Mouse (Mus musculus) common myeloid progenitor, adult 5-6 weeks (primary cell): ENCODE results near the gene Klhl9. TPM values are rescaled to one million over a fixed set of nuclear protein-coding genes. Genes with fewer than 3 reads are reported as not detected.
"Not testable (repeated sequence)": the region's sequence is repeated elsewhere in the genome, so short reads cannot be mapped to it uniquely, and the experiment has no call there.

ENCODE experiments used
- ATAC-seq: replicated peaks from 2 replicates; pipeline ENCODE4 v1.8.0; 2016; ENCODE audit warnings: low read depth, mild to moderate bottlenecking, moderate TSS enrichment, inconsistent platforms; ENCODE audit not compliant: poor library complexity, severe bottlenecking
- total RNA-seq: library from RNA; stranded (forward); fragments of 200-1000, 187-1606 nt; gene quantifications from 2 replicates; pipeline ENCODE4 v1.2.3, GENCODE M21; 2017

The Klhl9 gene
- 91.1 and 99.9 TPM in 2 replicates for total RNA-seq

DNA sequence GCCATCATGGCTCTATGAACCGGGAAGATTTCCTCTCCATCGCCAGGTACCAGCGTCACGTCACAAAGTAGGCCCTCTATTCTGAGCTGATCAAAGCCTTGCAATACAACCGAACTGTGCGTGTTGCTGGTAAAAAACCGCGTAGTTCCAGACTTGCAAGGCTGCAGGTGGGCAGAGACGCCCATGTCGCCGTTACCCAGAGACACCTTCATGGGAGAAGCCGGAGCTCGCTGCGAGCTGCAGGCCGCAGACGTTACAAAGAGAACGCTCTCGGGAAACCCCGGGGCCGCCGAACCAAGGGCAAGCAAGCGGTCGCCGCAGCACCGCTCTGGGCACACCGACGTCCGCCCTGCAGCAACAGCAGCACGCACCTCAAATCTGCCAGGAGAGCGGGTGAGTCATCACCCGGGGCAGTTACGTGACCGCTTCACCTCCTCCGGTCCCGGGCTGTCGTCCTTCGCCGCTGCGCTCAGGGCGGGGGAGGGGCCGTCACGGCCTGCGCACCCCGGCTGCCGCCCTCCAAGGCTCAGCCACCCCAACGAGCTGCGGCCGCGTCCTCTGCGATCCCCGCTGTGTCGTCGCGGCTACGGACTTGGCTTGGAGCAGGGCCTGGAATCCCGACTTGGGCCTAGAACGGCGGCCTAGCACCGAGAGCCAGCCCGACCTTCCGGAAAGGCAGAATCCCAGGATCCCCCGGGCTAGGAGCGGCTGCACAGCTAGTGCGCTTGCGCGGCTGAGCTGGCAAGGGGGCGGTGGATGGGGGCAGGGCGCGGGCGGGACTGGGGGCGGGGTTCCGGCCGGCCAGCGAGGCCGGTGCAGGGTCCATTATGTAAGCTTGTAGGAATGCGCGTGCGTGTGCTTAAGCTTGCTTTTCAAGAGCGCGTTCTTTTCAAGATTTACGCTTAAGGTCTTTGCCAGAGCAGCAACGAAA, at the start of gene Klhl9, which contains the start of gene Gm26566:
Gene Klhl9 (minus strand): TSS at position 675 of the 931 bp plus-strand sequence.
Gene Gm26566 (plus strand): TSS at position 15 of the 931 bp plus-strand sequence.
- peak; percentile 75 for ATAC-seq

DNA sequence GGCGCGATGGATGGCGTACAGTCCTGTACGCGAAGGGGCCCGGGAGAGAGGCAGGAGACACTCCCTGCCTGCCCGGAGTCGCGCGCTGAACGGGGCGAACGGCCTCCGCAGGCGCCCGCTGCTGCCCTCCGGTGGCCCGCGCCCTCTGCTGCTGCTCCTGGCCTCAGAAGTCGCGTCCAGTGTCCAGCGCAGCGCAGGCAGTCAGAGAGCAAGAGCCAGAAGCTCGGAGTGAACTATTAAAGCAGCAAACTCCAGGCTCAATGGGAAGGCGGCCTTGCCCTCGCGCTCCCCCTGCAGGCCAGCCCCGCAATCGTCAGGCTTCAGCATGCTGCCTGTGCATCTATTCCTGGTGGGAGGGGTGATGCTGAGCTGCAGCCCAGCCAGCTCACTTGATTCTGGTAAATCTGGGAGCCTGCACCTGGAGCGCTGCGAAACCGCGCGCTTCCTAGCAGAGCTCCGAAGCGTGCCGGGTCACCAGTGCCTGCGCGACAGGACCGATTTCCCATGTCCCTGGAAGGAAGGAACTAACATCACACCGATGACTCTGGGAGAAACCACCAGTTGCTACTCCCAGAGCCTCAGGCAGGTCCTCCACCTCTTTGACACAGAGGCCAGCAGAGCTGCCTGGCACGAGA, 41.2 kb upstream of the Klhl9 start:
- ATAC-seq, result peak; percentile 92

DNA sequence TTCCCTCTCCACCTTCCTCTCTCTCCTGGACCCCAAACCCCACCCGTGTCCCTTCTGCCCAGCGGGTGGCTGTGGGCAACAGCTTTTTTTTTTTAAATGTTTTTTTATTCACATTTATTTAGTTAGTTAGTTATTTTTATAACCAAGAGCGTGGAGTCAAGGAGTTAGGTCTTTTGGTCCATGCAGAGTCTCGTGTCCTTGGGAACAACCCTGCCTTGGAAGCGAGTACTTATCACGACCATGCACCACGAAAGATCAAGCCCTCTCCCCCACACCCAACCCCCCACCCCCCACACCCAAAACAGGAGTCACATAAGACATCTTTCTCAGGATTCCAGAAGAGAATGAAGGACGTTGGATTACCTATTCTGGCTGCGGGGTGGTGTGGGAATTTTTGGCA, 40.1 kb upstream of the Klhl9 start:
- not testable (repeated sequence) for ATAC-seq

DNA sequence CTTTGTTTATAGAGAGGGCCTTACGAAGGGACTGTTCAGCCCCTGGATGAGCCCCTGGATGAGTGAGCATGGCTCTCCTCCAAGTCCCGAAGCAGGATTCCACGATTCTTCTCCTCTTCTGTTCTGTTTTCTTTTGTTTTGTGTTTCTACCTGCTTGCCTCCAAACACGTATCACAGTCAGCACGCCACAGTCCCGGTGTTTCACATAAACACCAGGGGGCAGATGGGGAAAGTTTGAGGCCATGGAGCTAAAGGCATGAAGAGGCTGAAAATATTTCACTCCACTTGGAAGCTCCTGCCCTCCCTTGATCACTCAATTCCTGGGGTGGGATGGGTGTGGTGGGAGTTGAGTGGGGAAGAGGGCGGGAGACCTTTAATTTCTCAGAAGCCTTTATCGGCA, 39.5 kb upstream of the Klhl9 start:
- ATAC-seq, result not testable (repeated sequence)

DNA sequence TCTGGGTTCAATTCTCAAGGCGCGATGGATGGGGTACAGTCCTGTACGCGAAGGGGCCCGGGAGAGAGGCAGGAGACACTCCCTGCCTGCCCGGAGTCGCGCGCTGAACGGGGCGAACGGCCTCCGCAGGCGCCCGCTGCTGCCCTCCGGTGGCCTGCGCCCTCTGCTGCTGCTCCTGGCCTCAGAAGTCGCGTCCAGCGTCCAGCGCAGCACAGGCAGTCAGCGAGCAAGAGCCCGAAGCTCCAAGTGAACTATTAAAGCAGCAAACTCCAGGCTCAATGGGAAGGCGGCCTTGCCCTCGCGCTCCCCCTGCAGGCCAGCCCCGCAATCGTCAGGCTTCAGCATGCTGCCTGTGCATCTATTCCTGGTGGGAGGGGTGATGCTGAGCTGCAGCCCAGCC, 38.2 kb upstream of the Klhl9 start:
- not testable (repeated sequence) for ATAC-seq

DNA sequence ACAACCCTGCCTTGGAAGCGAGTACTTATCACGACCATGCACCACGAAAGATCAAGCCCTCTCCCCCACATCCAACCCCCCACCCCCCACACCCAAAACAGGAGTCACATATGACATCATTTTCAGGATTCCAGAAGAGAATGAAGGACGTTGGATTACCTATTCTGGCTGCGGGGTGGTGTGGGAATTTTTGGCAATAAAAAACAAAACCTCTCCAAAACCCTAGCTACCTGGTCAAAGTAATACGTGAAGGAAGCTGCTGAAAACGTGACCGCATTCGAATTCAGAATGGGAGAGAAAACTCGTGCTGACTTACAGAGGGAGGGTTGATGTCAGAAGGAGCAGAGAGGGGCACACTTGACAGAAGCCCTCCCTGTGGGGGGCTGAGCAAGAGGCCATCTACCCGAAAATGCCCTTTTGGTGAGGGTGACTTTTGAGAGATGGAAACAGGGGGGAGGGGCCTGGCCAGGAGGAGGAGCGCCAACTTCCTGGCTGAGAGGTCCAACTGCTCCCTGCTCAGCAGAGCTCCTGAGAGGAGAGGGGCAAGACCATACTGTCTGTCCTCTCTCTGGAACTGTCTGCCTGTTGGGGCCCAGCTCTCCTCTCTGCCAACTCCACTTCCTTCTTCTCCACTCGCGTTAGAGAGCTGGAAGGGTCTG, 37.5 kb upstream of the Klhl9 start, which contains the start of gene Gm13283:
Gene Gm13283 (plus strand): TSS at position 510 of the 659 bp plus-strand sequence.
- ATAC-seq, result not testable (repeated sequence)

DNA sequence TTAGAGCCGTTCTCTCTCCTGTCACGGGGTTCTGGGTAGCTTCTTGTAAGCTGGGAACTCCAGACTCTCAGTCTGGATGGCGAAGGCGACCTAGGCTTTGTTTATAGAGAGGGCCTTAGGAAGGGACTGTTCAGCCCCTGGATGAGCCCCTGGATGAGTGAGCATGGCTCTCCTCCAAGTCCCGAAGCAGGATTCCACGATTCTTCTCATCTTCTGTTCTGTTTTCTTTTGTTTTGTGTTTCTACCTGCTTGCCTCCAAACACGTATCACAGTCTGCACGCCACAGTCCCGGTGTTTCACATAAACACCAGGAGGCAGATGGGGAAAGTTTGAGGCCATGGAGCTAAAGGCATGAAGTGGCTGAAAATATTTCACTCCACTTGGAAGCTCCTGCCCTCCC, 36.5 kb upstream of the Klhl9 start:
- not testable (repeated sequence) for ATAC-seq

DNA sequence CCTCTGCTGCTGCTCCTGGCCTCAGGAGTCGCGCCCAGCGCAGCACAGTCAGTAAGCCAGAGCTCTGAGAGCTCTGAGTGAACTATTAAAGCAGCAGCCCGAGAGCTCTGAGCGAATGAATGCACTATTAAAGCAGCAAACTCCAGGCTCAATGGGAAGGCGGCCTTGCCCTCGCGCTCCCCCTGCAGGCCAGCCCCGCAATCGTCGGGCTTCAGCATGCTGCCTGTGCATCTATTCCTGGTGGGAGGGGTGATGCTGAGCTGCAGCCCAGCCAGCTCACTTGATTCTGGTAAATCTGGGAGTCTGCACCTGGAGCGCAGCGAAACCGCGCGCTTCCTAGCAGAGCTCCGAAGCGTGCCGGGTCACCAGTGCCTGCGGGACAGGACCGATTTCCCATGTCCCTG, 35.4 kb upstream of the Klhl9 start:
- peak; percentile 100 for ATAC-seq

DNA sequence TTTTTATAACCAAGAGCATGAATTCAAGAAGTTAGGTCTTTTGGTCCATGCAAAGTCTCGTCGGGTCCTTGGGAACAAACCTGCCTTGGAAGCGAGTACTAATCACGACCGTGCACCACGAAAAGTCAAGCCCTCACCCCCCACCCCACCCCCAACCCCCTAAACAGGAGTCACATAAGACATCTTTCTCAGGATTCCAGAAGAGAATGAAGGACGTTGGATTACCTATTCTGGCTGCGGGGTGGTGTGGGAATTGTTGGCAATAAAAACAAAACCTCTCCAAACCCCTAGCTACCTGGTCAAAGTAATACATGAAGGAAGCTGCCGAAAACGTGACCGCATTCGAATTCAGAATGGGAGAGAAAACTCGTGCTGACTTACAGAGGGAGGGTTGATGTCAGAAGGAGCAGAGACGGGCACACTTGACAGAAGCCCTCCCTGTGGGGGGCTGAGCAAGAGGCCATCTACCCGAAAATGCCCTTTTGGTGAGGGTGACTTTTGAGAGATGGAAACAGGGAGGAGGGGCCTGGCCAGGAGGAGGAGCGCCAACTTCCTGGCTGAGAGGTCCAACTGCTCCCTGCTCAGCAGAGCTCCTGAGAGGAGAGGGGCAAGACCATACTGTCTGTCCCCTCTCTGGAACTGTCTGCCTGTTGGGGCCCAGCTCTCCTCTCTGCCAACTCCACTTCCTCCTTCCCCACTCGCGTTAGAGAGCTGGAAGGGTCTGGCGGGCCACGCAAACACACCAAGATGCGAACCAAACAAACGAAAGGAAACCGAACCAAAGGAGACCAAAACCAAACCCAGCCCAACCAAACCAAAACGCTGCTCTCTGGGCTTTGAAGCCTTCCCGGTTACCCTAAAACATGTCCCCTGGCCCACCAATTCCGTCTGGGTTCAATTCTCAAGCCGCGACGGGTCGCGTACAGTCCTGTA, 34.6 kb upstream of the Klhl9 start:
- ATAC-seq, result not testable (repeated sequence)

DNA sequence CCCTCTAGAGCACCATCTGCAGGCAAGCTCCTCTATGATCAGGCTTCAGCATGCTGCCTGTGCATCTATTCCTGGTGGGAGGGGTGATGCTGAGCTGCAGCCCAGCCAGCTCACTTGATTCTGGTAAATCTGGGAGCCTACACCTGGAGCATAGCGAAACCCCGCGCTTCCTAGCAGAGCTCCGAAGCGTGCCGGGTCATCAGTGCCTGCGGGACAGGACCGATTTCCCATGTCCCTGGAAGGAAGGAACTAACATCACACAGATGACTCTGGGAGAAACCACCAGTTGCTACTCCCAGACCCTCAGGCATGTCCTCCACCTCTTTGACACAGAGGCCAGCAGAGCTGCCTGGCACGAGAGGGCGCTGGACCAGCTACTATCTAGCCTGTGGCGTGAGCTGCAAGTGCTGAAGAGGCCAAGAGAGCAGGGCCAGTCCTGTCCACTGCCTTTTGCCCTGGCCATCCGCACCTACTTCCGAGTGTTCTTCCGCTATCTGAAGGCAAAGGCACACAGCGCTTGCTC, 32.6 kb upstream of the Klhl9 start, which contains the start of gene Gm13271:
Gene Gm13271 (plus strand): TSS at position 51 of the 523 bp plus-strand sequence.
- 0 out of 2 replicates have a peak, but pooled peaks have one; percentile 31 for ATAC-seq

DNA sequence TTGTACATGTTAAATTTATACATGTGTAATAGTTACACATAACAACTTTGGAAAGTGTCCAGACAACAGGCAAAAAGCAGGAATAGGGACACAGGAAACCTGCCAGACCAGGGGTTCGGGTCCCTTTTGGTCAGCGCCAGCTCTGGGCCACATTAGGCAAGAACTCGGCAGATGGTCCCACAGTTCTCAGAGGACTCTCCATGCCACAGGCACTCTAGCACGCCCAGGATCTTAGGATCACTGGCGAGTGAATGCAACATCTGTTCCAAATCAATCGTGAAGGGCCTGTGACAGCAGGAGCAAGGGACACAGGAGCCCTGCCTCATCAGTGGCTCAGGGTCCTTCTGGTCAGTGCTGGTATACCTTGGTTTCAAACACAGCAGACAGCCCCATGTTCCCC, 27.7 kb upstream of the Klhl9 start:
- no peak for ATAC-seq

DNA sequence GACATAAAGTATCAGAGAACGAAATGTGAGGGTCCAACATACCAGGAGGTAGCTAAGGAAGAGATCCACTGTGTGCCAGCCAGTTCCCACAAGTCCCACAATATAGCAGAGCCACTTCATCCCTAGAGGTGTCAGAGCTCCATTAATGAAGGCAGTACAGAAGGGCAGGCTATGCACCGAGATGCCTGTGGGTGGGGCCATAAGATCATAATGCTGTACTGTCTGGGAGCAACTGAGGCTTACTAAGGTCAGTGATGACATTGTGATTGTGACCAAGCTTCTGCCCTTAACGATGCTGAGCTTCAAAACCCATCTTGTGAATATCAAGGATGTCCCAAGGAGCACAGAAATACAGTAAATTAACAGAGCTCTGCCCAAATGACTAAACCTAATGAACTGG, 21.9 kb upstream of the Klhl9 start:
- no peak for ATAC-seq

DNA sequence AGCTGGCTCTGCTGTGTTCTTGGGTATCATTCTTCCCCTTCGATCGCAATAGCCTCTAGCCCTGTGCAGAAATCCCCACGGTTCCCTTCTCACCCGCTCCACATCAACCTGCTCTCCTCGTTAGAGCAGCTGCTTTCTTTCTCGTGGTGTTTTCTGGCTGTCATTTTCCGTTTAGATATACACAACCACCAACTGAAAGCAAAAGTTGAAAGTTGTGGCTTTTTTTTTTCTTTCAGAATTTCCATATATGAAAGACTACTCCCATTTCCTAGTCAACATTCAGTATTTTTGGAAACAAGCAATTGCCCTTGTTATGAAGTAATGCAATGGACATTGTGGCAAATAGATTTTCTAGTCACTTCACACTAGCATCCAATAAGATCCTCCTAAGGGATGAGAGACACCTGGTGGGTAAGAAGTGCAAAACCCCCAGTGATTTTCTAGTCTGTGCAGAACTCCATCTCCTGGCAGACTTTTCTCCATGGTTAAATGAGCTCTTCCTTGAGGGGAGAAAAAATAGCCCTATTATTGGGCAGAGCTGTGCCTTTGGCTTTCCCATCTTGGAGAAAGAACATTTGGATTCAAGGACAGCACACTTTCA, 20.6 kb upstream of the Klhl9 start:
- peak; percentile 45 for ATAC-seq

DNA sequence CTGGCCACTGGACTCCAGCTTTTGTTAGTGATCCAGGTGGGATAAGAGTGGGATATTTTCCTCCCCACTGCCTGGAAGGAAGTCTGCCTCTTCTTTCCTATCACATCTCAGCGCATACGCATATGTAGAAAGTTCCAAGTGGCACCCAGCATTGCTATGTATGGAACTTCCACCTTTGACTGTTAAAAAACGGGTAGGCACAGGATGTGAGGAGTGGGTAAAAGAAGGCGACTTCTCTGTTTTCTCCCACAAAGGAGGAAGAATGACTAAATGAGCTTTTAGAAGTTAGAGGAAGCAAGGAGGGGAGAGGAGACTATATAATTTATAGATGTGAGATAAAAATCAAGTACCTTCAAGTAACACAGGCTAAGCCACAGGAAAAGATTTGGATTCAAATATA, 19.2 kb upstream of the Klhl9 start:
- ATAC-seq, result peak; percentile 67

DNA sequence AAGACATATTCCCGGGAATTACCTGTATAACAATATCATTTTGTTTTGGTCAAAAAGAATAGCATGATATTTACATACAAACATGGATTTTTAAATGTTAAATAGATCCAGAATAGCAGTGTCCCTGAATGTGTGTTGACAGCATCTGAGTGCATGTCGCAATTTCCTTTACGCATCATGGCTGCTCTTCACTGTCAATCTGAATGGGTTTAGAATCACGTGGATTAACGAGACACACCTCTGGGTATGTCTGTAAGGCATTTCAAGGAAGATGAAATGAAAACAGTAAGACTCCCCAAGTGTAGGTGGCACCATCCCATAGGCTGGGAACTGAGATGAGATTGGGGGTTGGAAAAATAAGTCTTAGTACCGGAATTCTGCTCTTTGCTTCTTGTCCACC, 16.8 kb upstream of the Klhl9 start:
- peak; percentile 55 for ATAC-seq

DNA sequence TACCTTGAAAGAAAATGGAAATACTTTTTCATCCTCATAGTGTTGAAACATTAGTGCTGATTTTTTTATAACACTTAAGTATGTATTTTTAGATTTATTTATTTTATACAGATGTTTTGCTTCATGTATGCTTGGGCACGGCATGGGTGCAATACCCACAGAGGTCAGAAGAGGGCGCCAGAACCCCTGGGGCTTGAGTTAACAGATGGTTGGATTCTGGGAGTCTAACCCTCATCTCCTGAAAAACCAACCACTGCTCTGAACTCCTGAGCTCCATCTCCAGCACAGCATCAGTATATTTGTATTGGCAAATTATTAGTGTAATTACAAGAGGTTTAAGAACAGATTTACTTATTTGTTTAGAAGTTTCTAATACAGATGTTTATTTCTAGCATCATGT, 16.2 kb upstream of the Klhl9 start:
- ATAC-seq, result peak; percentile 72

DNA sequence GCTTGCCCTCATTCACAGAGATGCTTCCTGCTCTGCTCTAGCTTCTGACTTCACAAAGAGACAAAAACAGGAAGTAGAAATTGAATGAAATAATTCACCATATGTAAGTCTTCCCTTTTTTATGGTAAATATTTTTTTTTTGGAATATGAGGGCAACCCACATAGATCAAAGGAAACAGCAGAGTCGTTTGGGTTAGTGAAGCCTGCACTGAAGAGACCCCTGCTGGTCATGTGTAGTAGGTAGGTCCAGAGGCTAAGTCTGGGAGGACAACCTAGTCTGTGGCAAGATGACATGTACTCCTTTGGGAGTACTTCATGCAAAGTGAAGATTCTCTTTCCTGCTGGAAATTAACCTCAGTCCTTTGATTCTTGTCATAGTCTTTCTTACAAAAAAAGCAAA, 5.1 kb upstream of the Klhl9 start:
- ATAC-seq, result peak; percentile 93

DNA sequence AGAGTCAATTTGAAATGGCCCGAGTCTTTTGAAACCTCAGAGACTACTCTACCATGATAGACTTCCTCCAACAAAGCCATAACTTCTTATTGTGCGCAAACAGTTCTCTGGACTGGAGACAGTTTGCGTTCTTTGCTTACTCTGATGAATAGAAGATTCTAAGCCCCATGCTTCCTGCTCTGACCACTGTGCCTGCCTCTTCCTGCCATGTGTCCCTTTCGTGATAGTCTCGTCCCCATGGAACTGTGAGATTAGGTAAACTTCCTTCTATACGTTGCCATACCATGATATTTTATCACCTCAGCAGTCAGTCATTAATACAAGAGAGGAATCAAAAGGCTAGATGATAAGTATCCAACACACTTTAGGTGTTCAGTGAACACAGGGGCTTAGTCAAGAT, 4.5 kb upstream of the Klhl9 start:
- ATAC-seq, result peak; percentile 24; the same call in 1 of the 2 replicates
